Mouse (Mus musculus) regulatory T cell (primary cell): ENCODE results near the gene Fcho2.
"Not testable (repeated sequence)": the region's sequence is repeated elsewhere in the genome, so short reads cannot be mapped to it uniquely, and the experiment has no call there.

Experiments used
- in situ Hi-C: fragments of 300-600 bp; cut with MboI, MseI; formaldehyde crosslinking; loops from one replicate; pipeline ENCODE4 v1.15.1; 2025; ENCODE audit warnings: high pct_unique_total_duplicates

Gene Fcho2

GRCm38 (mm10) chr13:98815147-98815785 lies at the start of gene Fcho2:
TSS of gene Fcho2 (minus strand) at chr13:98815449.
- in situ Hi-C loops, result no loop called here

GRCm38 (mm10) chr13:98855291-98855690 lies 40.0 kb upstream of the Fcho2 start:
- in situ Hi-C loops, result no loop called here

- in situ Hi-C loops, result no loop called here
Measured at GRCm38 (mm10) chr13:98845794-98846193, 30.5 kb upstream of the Fcho2 start.

GRCm38 (mm10) chr13:98836423-98837088 lies 21.3 kb upstream of the Fcho2 start:
- in situ Hi-C loops, result no loop called here

GRCm38 (mm10) chr13:98835740-98836139 lies 20.5 kb upstream of the Fcho2 start:
- in situ Hi-C loops, result no loop called here

- in situ Hi-C loops, result no loop called here
Measured at GRCm38 (mm10) chr13:98834723-98835122, 19.5 kb upstream of the Fcho2 start.

GRCm38 (mm10) chr13:98834199-98834598 lies 18.9 kb upstream of the Fcho2 start:
- in situ Hi-C loops, result no loop called here

- in situ Hi-C loops, result no loop called here
Measured at GRCm38 (mm10) chr13:98832451-98833450, 17.5 kb upstream of the Fcho2 start.

- in situ Hi-C loops, result not testable (repeated sequence)
Measured at GRCm38 (mm10) chr13:98829026-98829425, 13.8 kb upstream of the Fcho2 start.

GRCm38 (mm10) chr13:98825574-98825973 lies 10.3 kb upstream of the Fcho2 start:
- in situ Hi-C loops, result no loop called here

- in situ Hi-C loops, result no loop called here
Measured at GRCm38 (mm10) chr13:98819094-98819493, 3.8 kb upstream of the Fcho2 start.

GRCm38 (mm10) chr13:98818205-98818604 lies 3.0 kb upstream of the Fcho2 start:
- in situ Hi-C loops, result no loop called here

- in situ Hi-C loops, result no loop called here
Measured at GRCm38 (mm10) chr13:98817766-98818165, 2.5 kb upstream of the Fcho2 start.

- in situ Hi-C loops, result not testable (repeated sequence)
Measured at GRCm38 (mm10) chr13:98816981-98817660, 1.9 kb upstream of the Fcho2 start.

GRCm38 (mm10) chr13:98816571-98816970 lies 1.3 kb upstream of the Fcho2 start:
- in situ Hi-C loops, result no loop called here

GRCm38 (mm10) chr13:98814275-98815040 lies 791 bp downstream of the Fcho2 start:
- in situ Hi-C loops, result no loop called here

- in situ Hi-C loops, result no loop called here
Measured at GRCm38 (mm10) chr13:98813596-98814274, 1.5 kb downstream of the Fcho2 start.

- in situ Hi-C loops, result no loop called here
Measured at GRCm38 (mm10) chr13:98813167-98813566, 2.1 kb downstream of the Fcho2 start.

- in situ Hi-C loops, result no loop called here
Measured at GRCm38 (mm10) chr13:98812285-98812684, 3.0 kb downstream of the Fcho2 start.

GRCm38 (mm10) chr13:98810143-98810542 lies 5.1 kb downstream of the Fcho2 start:
- in situ Hi-C loops, result no loop called here
